Mouse (Mus musculus) CH12.LX (cell line): ENCODE results near the gene Plscr5.

ENCODE experiments used
- ELF1 ChIP-seq: IDR thresholded peaks from 2 replicates; pipeline ENCODE4 v1.6.1; 2014; ENCODE audit warnings: low read depth, mild to moderate bottlenecking, inconsistent platforms, low read length, improper control_type of control experiment
- EP300 ChIP-seq: IDR thresholded peaks from 2 replicates; pipeline ENCODE4 v1.6.1; 2011; ENCODE audit warnings: low read length, improper control_type of control experiment
- HCFC1 ChIP-seq: IDR thresholded peaks from 2 replicates; pipeline ENCODE4 v1.6.1; 2012; ENCODE audit warnings: low read depth, mild to moderate bottlenecking, inconsistent platforms, low read length, improper control_type of control experiment

GRCm38 (mm10) chr9:92228867-92229832 is 36.4 kb downstream of the Plscr5 start:
- TF ChIP-seq HCFC1 (no peak), EP300 (peak; percentile 79), ELF1 (no peak)
